Mouse (Mus musculus) splenic B cell, adult 2 months (primary cell): ENCODE measurements around the gene Ndufs7.

ENCODE experiments used
- DNase-seq: peaks from one replicate; pipeline ENCODE4 v3.0.0-alpha.2; 2011; ENCODE audit warnings: low read depth, low spot score
- H3K27me3 ChIP-seq: 2 replicates; pipeline ENCODE4 v1.6.1; 2012; ENCODE audit warnings: mild to moderate bottlenecking, low read length, moderate library complexity, mixed read lengths; ENCODE audit not compliant: control insufficient read depth, poor library complexity, insufficient read depth, severe bottlenecking
- H3K36me3 ChIP-seq: 2 replicates; pipeline ENCODE4 v1.6.1; 2012; ENCODE audit warnings: mild to moderate bottlenecking, low read length, moderate library complexity, mixed read lengths; ENCODE audit not compliant: control insufficient read depth, poor library complexity, insufficient read depth, severe bottlenecking

The Ndufs7 gene

DNA sequence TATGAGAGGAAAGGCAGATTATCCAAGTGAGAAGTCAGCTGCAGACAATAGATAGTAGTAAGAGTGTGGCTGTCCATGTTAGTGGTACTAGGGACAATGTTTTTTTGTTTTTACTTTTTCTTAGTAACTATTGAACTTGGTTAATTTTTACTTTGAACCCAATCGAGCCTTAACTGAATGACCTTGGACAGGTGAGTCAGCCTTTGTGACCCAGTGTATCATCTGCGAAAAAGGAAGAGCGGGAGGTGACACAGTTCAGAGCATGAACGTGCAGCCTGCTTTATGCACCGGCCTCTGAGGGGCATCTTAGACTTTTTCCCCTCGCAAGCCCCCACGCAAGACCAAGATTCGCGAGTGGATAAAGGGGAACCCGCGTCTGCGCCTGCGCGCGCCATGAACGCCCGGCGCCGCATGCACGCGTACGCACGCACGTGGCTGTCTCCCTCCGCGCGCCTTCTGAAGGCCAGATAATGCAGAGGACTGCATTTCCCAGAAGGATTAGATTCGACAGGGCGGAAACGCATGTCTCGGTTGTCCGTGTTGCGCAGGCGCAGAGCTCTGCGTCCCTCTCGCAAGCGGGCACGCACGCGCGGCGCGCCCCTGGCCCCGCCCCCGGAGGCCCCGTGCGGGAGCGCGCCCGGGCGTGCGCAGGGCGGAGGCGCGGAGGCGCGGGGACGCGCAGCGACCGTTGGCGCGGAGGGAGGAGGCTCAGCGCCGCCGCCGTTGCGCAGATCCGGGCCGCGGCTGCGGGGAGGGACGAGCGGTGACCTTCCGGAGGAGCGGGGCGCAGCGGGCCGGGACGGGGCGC, 15.6 kb downstream of the Ndufs7 start:
- Histone ChIP-seq H3K27me3 (no peaks in the 10 kb centered on the region), H3K36me3 (no peaks in the 10 kb centered on the region; the same call in 1 of the 2 replicates)
- peak; percentile 99 for DNase-seq

DNA sequence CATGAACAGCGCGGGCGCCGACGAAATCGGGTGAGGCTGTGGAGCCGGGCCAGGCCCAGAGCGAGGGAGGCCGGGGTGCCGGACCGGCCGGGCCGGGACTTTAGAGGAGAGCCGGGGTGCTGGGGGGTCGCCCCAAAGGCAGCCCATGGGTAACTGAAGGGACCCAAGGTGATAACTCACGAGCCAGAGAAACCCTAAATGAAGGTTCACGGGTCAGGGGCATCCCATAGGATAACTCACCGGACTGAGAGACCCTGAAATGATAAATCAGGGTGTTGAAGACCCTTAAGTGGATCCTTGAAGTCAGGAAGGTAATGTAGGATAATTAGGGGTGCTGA, 16.2 kb downstream of the Ndufs7 start:
- no peaks in the 10 kb centered on the region for H3K27me3 ChIP-seq
- H3K36me3 ChIP-seq: no peaks in the 10 kb centered on the region; the same call in 1 of the 2 replicates
- DNase-seq: no peak

DNA sequence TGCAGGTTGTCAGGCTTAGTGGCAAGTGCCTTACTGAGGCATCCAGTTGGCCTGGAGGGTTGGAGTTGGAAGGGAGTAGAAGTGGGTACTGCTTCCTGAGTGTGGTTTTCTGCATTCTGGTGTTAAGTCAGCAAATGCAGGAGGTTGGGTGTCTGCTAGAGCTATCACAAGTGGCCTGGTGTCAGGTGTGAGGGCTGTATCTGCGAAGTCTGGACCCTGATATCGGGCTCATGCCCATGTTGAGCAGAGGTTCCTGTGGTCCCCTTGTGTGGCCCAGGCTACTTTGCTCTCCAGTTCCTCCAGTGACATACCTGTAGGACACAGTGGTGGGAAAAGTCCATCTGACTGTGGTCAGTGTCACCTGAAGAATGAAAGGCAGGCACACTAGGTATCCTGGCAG, 21.2 kb downstream of the Ndufs7 start:
- DNase-seq: no peak
- Histone ChIP-seq H3K36me3 (peaks cover 4% of the 10 kb centered on the region), H3K27me3 (no peaks in the 10 kb centered on the region)

DNA sequence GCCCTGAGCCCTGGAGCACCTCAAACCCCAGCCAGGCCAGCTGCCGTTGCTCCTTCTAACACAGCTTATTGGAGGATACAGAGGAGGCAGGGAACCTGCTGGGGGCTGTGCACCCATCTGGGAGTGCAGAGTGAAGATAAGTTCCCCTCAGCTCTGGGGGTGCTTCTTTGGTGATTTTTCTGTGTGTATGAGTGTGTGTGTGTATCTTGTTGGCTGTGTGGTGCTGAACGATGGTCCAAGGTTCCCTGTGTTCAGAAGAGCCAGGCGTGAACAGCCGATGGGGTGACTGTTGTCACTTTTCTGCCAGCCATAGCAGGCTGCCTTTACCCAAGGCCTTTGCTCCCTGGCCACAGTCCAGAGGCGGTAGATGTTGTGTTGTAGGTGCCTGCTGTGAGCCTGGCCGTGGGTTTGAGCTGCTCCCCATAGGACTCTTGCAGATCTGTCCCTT, 21.8 kb downstream of the Ndufs7 start:
- Histone ChIP-seq H3K27me3 (no peaks in the 10 kb centered on the region), H3K36me3 (peaks cover 4% of the 10 kb centered on the region)
- no peak for DNase-seq

DNA sequence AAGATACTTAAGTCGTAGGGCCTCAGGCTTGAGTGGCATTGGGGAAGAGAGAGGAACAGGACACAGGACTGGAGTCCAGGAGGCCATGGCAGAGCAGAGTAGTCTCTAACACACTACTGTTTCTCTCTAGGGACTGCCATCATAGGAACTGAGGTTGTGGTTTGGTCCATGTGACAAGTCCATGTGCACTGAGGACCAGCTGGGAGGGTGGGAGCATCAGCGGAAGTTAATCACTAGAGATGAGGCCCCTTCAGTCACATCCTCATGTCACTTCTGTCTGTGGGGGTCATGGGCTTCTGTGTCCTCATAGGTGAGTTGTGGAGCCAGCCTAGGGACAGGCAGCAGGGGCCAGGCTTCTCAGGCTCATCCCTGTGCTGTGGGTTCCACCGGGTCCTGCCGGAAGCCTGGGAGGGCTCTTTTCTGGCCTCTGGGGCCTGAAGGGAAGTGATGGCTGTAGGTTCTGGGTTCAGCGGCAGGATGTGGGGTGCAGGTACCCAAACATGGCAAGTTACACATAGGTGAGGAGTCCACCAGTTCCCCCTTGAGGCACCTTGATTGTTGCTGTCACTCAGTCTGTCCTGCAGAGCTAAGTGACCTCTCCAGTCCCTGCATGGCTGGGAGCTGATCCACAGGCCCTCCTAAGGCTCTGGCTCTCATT, 22.4 kb downstream of the Ndufs7 start:
- peak; percentile 64 for DNase-seq
- Histone ChIP-seq H3K36me3 (peaks cover 6% of the 10 kb centered on the region), H3K27me3 (no peaks in the 10 kb centered on the region)

DNA sequence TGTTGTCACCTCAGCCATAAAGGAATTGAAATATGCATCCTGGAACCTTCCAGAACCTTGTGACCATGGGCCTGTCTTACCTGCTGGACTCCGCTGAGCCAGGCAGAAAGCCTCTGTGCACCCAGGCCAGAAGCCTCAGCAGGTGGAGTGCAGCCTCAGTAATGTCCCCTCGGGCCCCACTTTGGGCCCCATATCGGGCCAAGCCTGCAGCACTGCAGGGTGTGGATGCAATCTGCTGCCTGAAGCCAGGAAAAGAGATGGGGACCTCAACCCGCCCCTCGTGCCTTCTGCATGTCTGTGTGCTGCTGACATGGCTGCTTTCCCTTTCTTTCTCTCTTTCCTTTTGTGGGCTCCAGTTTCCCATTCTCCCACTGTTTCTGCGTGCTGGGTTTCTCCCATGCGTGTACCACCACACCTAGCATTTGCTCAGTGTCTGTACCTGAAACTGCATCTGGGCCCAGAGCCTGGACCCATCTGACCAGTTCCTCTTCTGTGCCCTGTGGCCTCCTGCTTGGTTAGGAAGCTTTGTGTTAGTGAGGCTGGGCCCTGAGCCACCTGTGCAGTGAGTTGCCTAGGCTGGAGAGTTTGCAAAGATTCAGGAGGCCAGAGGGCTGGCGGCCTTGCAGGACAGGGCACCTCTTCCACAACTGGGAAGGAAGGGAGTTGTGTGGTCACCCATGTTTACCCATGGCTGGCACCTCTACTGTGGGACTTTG, 23.1 kb downstream of the Ndufs7 start:
- Histone ChIP-seq H3K36me3 (peaks cover 7% of the 10 kb centered on the region), H3K27me3 (no peaks in the 10 kb centered on the region)
- DNase-seq: no peak

DNA sequence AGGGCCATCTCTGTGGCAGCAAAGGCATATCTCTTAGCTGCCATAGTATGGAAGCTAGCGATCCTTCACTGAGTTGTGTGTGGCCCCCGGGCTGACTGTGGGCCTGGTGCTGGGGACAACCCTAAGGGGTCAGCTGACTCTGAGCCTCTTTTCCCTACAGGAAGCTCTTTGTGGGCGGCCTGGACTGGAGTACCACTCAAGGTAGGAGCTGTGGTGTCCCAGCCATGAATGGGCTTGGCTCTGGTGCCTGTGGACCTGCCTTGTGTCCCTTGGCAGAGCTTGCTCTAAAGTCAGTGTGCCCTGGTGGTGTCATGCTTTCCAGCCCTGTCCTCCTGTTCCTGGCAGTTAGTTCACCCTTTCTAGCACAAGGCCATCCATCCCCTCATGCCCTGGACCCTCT, 24.9 kb downstream of the Ndufs7 start:
- no peaks in the 10 kb centered on the region for H3K27me3 ChIP-seq
- DNase-seq: no peak
- H3K36me3 ChIP-seq: peaks cover 12% of the 10 kb centered on the region

DNA sequence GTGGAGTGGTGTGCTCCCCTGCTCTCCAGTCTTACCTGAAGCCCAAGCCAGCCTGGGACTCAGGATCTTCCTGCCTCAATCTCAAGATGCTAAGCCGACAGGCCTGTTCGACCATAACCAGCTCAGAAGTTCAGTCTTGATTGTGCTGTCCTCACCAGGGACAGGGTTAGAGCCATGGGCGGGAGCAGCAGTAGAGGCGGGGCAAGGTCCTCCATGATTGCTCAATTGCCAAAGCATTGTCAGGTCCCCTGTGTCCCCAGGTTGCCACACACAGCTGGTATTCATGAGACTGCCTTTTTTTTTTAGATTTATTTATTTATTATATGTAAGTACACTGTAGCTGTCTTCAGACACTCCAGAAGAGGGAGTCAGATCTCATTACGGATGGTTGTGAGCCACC, 27.3 kb downstream of the Ndufs7 start:
- DNase-seq: no peak
- peaks cover 14% of the 10 kb centered on the region for H3K36me3 ChIP-seq
- H3K27me3 ChIP-seq: no peaks in the 10 kb centered on the region

DNA sequence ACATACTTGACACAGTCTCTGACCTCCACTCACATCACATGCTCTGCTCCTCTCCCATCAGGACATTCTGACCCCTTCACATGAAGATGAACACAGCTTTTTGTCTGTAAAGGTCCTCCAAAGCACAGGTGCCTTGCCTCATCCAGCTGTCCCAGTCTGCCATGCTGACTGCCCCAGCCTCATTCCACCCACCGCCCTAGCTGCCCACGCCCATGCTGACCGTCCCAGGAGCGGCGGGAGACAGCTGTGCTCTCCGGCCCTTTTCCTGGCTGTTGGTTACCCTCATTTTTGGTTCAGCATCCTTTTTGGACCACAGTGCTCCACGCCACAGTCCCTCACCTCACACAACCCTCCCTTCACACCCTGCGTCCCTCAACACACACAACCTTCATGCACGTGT, 29.5 kb downstream of the Ndufs7 start:
- Histone ChIP-seq H3K36me3 (peaks cover 14% of the 10 kb centered on the region), H3K27me3 (no peaks in the 10 kb centered on the region)

DNA sequence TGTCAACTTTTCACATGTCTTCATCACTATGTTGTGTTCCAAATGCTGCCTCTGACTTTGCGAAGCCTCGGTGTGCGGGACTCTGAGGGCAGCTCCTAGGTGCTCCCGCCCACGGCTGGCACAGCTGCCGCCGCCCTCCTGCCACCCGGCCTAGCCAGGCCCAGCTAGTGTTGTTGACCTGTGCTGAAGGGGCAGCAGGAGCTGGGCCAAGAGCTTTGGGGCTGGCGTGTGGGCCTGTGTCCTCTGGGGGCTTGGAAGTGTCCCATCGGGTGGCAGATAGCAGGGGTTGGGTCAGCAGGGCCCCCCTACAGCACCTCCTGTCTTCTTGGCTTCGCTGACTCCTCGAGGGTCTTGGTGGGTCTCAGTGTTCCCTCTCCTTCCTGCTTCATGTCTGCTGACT, 30.4 kb downstream of the Ndufs7 start:
- Histone ChIP-seq H3K36me3 (peaks cover 13% of the 10 kb centered on the region), H3K27me3 (no peaks in the 10 kb centered on the region)
- DNase-seq: no peak

More for the DNA sequence above, 29.5 kb downstream of the Ndufs7 start:
- DNase-seq: no peak

DNA sequence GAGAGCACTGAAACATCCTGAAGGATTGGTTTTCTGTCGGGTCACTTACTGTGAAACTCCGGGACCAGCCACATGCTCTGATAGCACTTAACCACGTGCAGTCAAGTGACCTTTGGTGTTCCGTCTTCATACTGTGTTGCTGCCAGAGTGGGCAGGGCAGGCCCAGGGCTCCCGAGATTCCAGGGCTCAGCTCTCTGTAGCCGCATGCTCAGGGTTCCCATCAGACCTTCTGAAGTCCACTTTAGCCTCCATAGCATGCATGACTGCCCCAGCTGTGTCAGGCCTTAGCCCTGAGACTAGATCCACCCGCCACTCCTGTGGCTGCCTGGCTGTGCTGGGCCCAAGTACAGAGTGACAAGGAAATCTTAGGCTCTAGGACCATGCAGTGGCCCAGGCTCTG, 32.4 kb downstream of the Ndufs7 start:
- H3K27me3 ChIP-seq: no peaks in the 10 kb centered on the region
- peaks cover 14% of the 10 kb centered on the region for H3K36me3 ChIP-seq
- no peak for DNase-seq

DNA sequence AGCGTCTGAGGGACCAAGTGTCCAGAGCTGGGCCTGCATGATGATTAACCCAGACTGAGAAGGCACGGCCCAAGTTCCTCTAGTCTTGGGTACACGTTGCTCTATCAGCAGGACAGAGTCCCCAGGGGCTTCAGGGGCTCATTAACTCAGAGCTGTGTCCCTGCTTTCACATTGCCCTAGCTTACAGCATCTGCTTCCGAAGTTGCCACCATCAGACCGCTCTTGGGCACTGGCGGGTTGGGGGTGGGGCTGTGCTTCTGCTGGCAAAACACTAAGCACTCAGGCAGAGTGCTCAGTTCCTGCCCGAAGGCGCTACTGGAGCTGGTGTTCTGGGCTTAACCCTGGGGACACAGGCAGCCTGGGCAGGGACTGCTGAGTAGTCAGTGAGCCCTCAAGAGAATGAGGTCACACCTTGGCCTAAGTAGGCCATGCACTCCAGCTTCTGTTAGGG, 33.0 kb downstream of the Ndufs7 start:
- no peak for DNase-seq
- peaks cover 14% of the 10 kb centered on the region for H3K36me3 ChIP-seq
- no peaks in the 10 kb centered on the region for H3K27me3 ChIP-seq

DNA sequence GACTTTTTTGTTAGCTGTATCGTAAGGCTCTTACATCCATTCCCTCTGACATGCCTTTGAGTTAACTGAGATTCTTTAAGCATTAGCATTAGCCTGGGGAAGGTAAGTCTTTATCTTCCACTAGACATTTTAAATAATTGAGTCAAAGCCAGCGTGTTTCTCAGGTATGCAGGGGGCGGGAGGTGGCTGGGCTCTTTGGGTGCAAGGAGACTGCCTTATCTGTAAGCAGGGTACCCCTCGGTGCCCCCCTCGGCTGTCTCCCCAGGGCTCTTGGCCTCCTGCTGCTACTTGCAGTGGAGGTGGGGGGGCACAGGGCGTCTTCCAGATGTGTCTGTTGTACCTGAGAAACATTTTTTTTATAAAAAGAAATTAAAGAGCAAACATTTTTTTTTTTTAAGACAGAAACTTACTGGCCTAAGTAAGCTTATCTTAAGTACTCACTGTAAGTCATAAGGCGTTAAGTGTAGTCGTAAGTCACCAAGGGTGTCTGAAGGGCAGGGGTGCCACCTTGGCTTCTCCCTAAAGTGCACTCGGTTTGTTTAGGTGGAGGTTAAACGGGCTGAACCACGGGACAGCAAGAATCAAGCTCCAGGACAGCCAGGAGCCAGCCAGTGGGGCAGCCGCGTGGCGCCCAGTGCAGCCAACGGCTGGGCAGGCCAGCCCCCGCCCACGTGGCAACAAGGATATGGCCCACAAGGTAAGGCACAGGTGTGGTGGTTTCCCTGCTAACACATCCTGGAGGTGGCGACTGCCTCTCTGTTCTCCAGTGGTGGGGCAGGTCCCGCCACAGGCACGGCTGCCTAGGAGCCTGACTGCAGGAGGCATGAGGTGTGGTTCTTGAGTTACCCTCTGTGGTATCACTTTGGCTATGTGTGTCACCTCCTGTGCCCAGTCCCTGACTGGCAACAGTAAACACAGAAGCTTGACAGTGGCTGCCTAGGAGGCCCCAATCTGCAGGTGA, 33.8 kb downstream of the Ndufs7 start:
- no peak for DNase-seq
- Histone ChIP-seq H3K27me3 (no peaks in the 10 kb centered on the region), H3K36me3 (peaks cover 8% of the 10 kb centered on the region)
